16 mouse cellular contexts compared by ENCODE assay signal in genomic region chr4:132964473-132964872, GRCm38 (mm10). TPM values are rescaled to one million over a fixed set of nuclear protein-coding genes. Genes with fewer than 3 reads are reported as not detected.
DNase-seq lines count a peak whose midpoint lies in the region; ATAC-seq and TF ChIP-seq lines count a peak whose summit lies in the region.
"Had no signal": no experiment of that assay in that cellular context is flagged by ENCODE, and none has a peak within 500 bp of the region (broad histone marks: within the 10 kb centered on the region; RNA-seq: fewer than 3 reads in every experiment).

No protein-coding gene starts in this region.

- no peak overlapping the region for H3K4me2 ChIP-seq in midbrain, postnatal 0 days (ENCODE audit: low read depth, low read length, poor library complexity, severe bottlenecking)
- H3K4me2 ChIP-seq in forebrain, embryonic 12.5 days: no peak overlapping the region
- H3K4me2 ChIP-seq in limb, embryonic 11.5 days (ENCODE audit: low read depth, severe bottlenecking): no peak overlapping the region
- H3K4me2 ChIP-seq: heart, embryonic 12.5 days had no signal

- no peaks in the 10 kb centered on the region for H3K9me3 ChIP-seq in midbrain, embryonic 10.5 days (replicated peaks)
- no peaks in the 10 kb centered on the region for H3K9me3 ChIP-seq in midbrain, postnatal 0 days (ENCODE audit: low read length)
- H3K9me3 ChIP-seq in forebrain, embryonic 12.5 days: no peaks in the 10 kb centered on the region
- no peaks in the 10 kb centered on the region for H3K9me3 ChIP-seq in limb, embryonic 11.5 days (ENCODE audit: control insufficient read depth, low read length)
- H3K9me3 ChIP-seq: heart, embryonic 12.5 days had no signal

- no peak for ATAC-seq in midbrain, postnatal 0 days (ENCODE audit: low FRiP score)
- ATAC-seq in forebrain, embryonic 12.5 days (ENCODE audit: low FRiP score): no peak; the same call in 1 of the 2 replicates
- no peak for ATAC-seq in limb, embryonic 11.5 days (ENCODE audit: insufficient number of reproducible peaks, low FRiP score, low TSS enrichment, low read depth)

- H3K4me1 ChIP-seq in midbrain, embryonic 10.5 days: peaks cover 49% of the 10 kb centered on the region
- H3K4me1 ChIP-seq in midbrain, postnatal 0 days (ENCODE audit: insufficient read depth, low read length): no peaks in the 10 kb centered on the region
- H3K4me1 ChIP-seq in forebrain, embryonic 12.5 days: peaks cover 40% of the 10 kb centered on the region
- peaks cover 28% of the 10 kb centered on the region for H3K4me1 ChIP-seq in limb, embryonic 11.5 days (ENCODE audit: control insufficient read depth, insufficient read depth, low read length)

- WGBS in midbrain, embryonic 10.5 days: 17% methylated on average over 5 of the region's 5 CpGs
- 18% methylated on average over 5 of the region's 5 CpGs for WGBS in midbrain, postnatal 0 days
- WGBS in forebrain, embryonic 12.5 days: 17% methylated on average over 5 of the region's 5 CpGs
- 24% methylated on average over 5 of the region's 5 CpGs for WGBS in limb, embryonic 11.5 days

- H3K36me3 ChIP-seq in midbrain, embryonic 10.5 days: no peaks in the 10 kb centered on the region
- no peaks in the 10 kb centered on the region for H3K36me3 ChIP-seq in midbrain, postnatal 0 days (ENCODE audit: insufficient read depth, low read length)
- no peaks in the 10 kb centered on the region for H3K36me3 ChIP-seq in forebrain, embryonic 12.5 days (replicated peaks)
- no peaks in the 10 kb centered on the region for H3K36me3 ChIP-seq in limb, embryonic 11.5 days (ENCODE audit: control insufficient read depth, insufficient read depth, low read length)
- H3K36me3 ChIP-seq: heart, embryonic 12.5 days had no signal

- H3K27ac ChIP-seq in midbrain, embryonic 10.5 days (replicated peaks): peak overlapping the region; percentile 75
- no peak overlapping the region for H3K27ac ChIP-seq in midbrain, postnatal 0 days (ENCODE audit: low read depth, low read length)
- peak overlapping the region; percentile 78 for H3K27ac ChIP-seq in forebrain, embryonic 12.5 days
- H3K27ac ChIP-seq in limb, embryonic 11.5 days (replicated peaks; ENCODE audit: low read depth, low read length): peak overlapping the region; percentile 62

- H3K4me3 ChIP-seq in midbrain, embryonic 10.5 days: no peak overlapping the region
- H3K4me3 ChIP-seq in midbrain, postnatal 0 days (ENCODE audit: low read depth, low read length): no peak overlapping the region
- H3K4me3 ChIP-seq in forebrain, embryonic 12.5 days (replicated peaks): no peak overlapping the region
- H3K4me3 ChIP-seq in limb, embryonic 11.5 days (ENCODE audit: low read depth, low read length): no peak overlapping the region
- H3K4me3 ChIP-seq: heart, embryonic 12.5 days had no signal

- TF ChIP-seq CTCF in midbrain, postnatal 0 days (IDR thresholded peaks at IDR 0.05): no peak

- H3K27me3 ChIP-seq in midbrain, embryonic 10.5 days (ENCODE audit: low read depth, poor library complexity, severe bottlenecking): no peaks in the 10 kb centered on the region; the same call in 1 of the 2 replicates
- no peaks in the 10 kb centered on the region for H3K27me3 ChIP-seq in midbrain, postnatal 0 days (ENCODE audit: insufficient read depth, low read length)
- H3K27me3 ChIP-seq in forebrain, embryonic 12.5 days: no peaks in the 10 kb centered on the region
- H3K27me3 ChIP-seq in limb, embryonic 11.5 days (ENCODE audit: control insufficient read depth, insufficient read depth, low read length): no peaks in the 10 kb centered on the region
- H3K27me3 ChIP-seq: heart, embryonic 12.5 days had no signal

- H3K9ac ChIP-seq in midbrain, postnatal 0 days (replicated peaks; ENCODE audit: low read length, poor library complexity, severe bottlenecking): no peak overlapping the region
- H3K9ac ChIP-seq in forebrain, embryonic 12.5 days: no peak overlapping the region
- H3K9ac ChIP-seq in limb, embryonic 11.5 days (ENCODE audit: low read length): no peak overlapping the region; the same call in 1 of the 2 replicates
- H3K9ac ChIP-seq: heart, embryonic 12.5 days had no signal

- no peak for DNase-seq in midbrain, embryonic 10.5 days (ENCODE audit: low spot score)
- DNase-seq in midbrain, postnatal 0 days (ENCODE audit: low spot score): no peak
- no peak for DNase-seq in limb, embryonic 11.5 days (ENCODE audit: low spot score)
- no peak for DNase-seq in frontal cortex, postnatal 14 days (ENCODE audit: low spot score in 2 of 2)
- no peak for DNase-seq in layer of hippocampus, adult 11-12 months (ENCODE audit: low spot score)
- DNase-seq in heart, adult 9 months (ENCODE audit: low spot score in 2 of 2): no peak
- DNase-seq: adrenal gland, postnatal 25 days; cerebellum, postnatal 25 days; gastrocnemius, postnatal 10 days; heart, postnatal 36 days; kidney, adult 11 months; kidney, postnatal 25 days; lung, postnatal 14 days; right cerebral cortex, postnatal 4 days had no signal

RNA-seq across cellular contexts. Expression of gene Fgr, which starts 9.4 kb away (rescaled TPM):
- polyA plus RNA-seq in midbrain, embryonic 10.5 days (2016; fragmentation: Nextera tagmentation; extraction: Ambion mirVana): 0.05 and 0.10 TPM in 2 replicates
- total RNA-seq in midbrain, postnatal 0 days (2014; rRNA removed): 0.33 and 0.47 TPM in 2 replicates
- 0.19 TPM in 1 of 2 replicates, not detected in the other for polyA plus RNA-seq in midbrain, postnatal 0 days (2015; fragmentation: Nextera tagmentation; extraction: Ambion mirVana)
- polyA plus RNA-seq in forebrain, embryonic 12.5 days (2016; fragmentation: Nextera tagmentation; extraction: Ambion mirVana): 0.12 and 0.20 TPM in 2 replicates
- 0.17 and 0.35 TPM in 2 replicates for polyA plus RNA-seq in limb, embryonic 11.5 days (2014; fragmentation: Nextera tagmentation; extraction: Ambion mirVana)

RNA-seq across cellular contexts. Expression of gene Fam76a, which starts 42.1 kb away (rescaled TPM):
- polyA plus RNA-seq in midbrain, embryonic 10.5 days (2016; fragmentation: Nextera tagmentation; extraction: Ambion mirVana): 34.7 and 35.5 TPM in 2 replicates
- 16.6 and 21.0 TPM in 2 replicates for total RNA-seq in midbrain, postnatal 0 days (2014; rRNA removed)
- polyA plus RNA-seq in midbrain, postnatal 0 days (2015; fragmentation: Nextera tagmentation; extraction: Ambion mirVana): 31.0 and 38.2 TPM in 2 replicates
- polyA plus RNA-seq in forebrain, embryonic 12.5 days (2016; fragmentation: Nextera tagmentation; extraction: Ambion mirVana): 30.3 and 31.3 TPM in 2 replicates
- polyA plus RNA-seq in limb, embryonic 11.5 days (2014; fragmentation: Nextera tagmentation; extraction: Ambion mirVana): 30.1 and 32.9 TPM in 2 replicates

RNA-seq across cellular contexts. Expression of gene Ahdc1, which starts 46.6 kb away (rescaled TPM):
- polyA plus RNA-seq in midbrain, embryonic 10.5 days (2016; fragmentation: Nextera tagmentation; extraction: Ambion mirVana): 5.7 and 5.8 TPM in 2 replicates
- 105 and 115 TPM in 2 replicates for total RNA-seq in midbrain, postnatal 0 days (2014; rRNA removed)
- polyA plus RNA-seq in midbrain, postnatal 0 days (2015; fragmentation: Nextera tagmentation; extraction: Ambion mirVana): 9.2 and 11.0 TPM in 2 replicates
- polyA plus RNA-seq in forebrain, embryonic 12.5 days (2016; fragmentation: Nextera tagmentation; extraction: Ambion mirVana): 7.2 and 8.1 TPM in 2 replicates
- 10.2 and 10.5 TPM in 2 replicates for polyA plus RNA-seq in limb, embryonic 11.5 days (2014; fragmentation: Nextera tagmentation; extraction: Ambion mirVana)
